Mouse (Mus musculus): Measurements from ENCODE around the gene Mthfsl.
"Not testable (repeated sequence)": the region's sequence is repeated elsewhere in the genome, so short reads cannot be mapped to it uniquely, and the experiment has no call there.

Mthfsl gene

DNA sequence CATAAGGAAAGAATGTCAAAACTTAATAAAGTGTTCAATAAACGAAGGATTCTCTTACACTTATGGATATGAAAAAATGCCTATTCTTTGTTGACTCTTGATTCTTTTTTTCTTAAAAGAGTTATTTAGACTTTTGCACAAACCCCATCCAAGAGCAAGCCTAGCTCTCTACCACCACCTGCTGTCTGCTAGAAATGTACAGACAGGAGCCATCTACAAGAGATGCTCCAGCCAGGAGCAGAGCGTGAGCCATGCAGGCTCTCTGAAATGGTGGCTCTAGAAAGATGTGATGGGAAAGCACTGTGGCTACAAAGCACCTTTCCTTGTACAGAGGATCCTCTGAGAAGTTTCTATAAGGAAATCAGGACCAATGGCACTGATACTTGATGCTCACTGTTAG lies 21.4 kb downstream of the Mthfsl start:
- in situ Hi-C loops (cut with MseI, MboI): not testable (repeated sequence)

GRCm38 (mm10) chr9:88691307-88691706 lies 28.8 kb downstream of the Mthfsl start:
- in situ Hi-C loops (cut with MseI, MboI): not testable (repeated sequence)

DNA sequence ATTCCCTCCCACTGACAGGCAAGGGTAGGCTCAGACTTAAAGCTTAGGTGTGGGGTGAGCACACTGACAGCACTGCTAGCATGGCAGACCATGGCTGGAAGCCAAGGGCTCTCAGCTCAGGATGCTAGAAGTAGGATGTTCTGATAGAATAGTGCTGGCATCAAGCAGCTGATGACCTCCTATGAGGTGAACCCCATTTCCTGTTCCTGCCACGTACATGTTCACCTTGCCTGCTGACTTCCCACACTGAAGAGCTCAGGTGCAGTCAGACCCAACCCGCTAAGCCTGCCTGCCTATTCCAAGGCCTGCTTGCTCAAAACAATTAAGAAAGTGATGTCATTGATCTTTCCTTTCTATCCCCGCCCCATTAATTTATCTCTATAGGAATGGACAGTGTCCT lies 30.6 kb downstream of the Mthfsl start:
- in situ Hi-C loops (cut with MseI, MboI): not testable (repeated sequence)

DNA sequence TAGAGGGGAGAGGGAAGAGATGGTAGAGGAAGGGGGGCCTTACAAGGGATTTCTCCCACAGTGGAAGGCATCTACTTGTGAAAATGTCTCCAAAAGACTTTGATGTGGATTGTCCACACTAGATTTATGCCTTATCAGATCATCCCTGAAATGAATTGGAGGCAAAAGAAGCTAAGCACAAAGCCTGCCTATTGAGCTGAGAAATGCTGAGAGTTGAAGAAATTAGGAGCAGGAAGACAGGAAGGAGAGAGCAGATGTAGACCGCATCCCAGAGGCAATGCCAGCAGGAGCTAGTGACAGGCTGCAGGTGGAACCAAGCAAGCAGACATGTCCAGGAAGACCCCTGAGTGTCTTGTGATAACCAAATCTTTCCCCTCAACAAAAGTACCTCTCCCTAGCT lies 33.4 kb downstream of the Mthfsl start:
- in situ Hi-C loops (cut with MseI, MboI): not testable (repeated sequence)

DNA sequence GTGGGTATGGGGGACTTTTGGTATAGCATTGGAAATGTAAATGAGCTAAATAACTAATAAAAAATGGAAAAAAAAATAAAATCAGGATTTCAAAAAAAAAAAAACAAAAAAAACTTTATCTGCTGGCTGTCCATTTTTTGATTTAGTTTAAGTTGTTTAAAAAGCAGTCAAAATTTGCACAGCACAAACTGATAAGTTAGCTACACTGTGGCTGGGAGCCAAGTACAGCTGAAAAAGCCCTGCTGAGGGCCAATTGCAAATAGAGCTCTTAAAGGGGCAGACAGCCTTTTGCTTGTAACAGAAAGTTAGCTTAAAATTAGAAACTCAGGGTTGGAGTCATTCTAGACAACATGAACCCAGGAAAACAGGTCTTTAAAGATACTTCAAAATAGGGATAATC lies 61.8 kb downstream of the Mthfsl start:
- in situ Hi-C loops (cut with MseI, MboI): not testable (repeated sequence)

DNA sequence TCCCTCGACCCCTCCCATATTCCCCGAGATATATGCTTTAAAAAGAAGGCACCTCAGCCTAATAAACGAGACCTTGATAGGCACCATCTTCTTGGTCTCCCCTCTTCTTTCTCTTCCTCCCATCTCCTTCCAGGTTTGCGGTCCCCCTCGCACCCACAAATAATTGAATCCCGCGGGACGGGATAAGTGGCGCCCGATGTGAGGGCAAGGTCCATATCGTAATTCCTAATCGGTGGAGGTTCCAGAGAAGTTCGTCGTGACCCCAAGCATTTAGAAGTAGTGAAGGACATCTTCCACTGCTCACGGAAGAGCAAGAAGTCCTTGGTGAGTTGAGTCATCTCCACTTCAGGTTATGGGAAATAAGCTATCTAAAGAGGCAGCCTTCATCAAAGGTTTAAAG lies 69.4 kb downstream of the Mthfsl start:
- in situ Hi-C loops (cut with MseI, MboI): not testable (repeated sequence)

All from mouse trophoblast stem cell (cell line).